Mouse (Mus musculus): ENCODE results near the gene Rpl36.

Gene Rpl36

DNA sequence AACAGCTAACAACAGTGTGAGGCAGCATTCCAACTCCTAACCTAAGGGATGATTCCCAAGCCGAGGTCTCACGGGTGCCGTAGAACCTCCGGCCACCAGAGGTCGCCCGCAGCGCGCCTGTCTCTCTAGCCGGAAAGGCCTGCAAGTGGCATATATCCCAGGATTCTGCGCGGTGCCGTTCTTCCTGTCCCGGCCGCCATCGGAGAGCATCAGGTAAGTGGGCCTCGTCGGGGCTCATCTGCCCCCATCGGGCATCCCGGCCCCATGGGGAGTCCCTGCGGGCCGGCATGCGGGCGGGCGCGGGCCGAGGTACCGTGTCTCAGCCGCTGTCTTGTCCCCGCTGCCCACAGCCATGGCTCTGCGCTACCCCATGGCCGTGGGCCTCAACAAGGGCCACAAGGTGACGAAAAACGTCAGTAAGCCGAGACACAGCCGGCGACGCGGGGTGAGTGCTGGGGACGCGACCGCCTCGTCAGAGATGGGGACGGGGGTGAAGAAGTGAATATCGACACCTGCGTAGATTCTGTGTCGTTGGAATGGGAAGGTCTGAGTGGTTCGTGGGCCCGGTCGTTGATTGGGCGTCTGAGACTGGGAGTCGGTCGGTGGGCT is at the start of gene Rpl36:
TSS of gene Rpl36 (plus strand) at position 181 of the 609 bp plus-strand sequence.
- peak; percentile 90 to 92 for DNase-seq

DNA sequence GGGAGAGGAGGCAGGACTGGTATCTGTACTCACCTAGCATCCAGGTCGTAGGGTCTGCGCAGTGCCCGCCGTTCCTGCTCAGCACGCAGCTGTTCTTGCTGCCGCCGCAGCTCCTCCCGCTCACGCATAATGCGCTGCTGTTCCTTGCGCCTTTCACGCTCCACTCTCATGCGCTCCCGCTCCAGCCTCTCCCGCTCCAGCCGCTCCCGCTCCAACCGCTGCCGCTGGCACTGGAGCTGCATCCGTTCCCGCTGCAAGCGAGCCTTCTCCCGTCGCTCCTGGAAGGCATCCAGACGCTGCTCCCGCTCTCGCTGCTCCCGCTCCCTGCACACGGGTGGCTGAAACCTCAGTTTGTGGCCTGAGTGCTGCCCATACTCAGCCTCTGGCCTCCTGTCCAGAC is 46.9 kb upstream of the Rpl36 start:
- DNase-seq = no peak

GRCm38 (mm10) chr17:56566918-56567317 is 46.3 kb upstream of the Rpl36 start:
- DNase-seq = no peak

GRCm38 (mm10) chr17:56567370-56567769 is 45.8 kb upstream of the Rpl36 start:
- no peak for DNase-seq

- no peak for DNase-seq
Measured at GRCm38 (mm10) chr17:56570287-56570686, 42.9 kb upstream of the Rpl36 start.

DNA sequence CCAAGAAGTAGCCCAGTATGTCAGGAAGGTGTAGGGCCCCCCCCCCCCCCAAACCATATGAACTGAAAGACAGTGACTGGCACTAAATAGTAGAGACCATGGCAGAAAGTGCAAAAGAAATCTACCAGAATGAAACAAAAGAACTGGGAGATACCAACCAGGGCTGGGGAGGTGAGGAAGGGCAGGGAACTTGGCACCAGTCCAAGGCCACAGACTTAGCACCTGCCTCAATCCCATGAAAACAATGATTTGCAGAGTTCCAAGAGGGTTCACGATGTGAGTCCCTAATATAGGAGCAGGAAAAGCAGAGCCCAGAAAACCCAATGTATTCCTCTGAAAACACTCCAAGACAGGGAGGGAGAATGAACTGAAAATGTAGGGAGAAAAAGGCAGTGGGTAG is 41.1 kb upstream of the Rpl36 start:
- no peak for DNase-seq

DNA sequence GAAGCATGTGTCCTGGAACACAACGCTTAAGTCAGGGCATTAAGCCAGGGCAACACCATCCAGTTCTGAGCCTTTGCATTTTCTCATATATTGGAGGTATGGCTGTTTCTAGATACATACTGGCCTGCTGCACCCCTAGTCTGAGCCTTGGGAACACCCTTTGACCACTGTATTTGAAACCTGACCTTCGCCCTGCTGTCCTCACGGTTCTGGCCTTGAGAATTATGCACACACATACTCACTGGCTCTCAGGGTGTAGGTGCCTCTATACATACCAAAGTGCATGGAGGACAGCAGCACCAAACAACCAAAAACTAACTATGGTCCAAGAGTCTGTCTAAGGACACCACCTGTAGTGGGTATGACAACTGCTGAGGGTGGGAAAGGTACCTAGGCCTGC is 40.3 kb upstream of the Rpl36 start:
- no peak for DNase-seq

DNA sequence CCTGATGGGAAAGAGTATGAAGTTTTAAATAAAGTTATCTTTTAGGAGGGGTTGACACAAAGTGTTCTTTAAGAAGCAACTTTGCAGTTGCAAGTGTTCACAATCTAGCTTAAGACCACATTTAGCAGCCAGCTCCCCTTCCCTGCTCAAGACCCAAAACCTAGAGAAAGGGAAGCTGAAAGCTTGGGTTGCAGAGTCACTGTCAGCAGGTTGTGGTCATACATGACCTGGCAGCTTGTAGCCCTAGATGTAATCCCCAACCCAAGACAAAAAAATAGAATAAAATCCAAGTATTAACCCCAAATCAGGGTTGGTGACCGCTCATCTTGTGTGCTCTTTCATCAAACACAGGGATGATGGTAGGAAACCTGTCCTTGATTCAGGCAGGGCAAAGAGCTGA is 30.1 kb upstream of the Rpl36 start:
- DNase-seq = no peak

DNA sequence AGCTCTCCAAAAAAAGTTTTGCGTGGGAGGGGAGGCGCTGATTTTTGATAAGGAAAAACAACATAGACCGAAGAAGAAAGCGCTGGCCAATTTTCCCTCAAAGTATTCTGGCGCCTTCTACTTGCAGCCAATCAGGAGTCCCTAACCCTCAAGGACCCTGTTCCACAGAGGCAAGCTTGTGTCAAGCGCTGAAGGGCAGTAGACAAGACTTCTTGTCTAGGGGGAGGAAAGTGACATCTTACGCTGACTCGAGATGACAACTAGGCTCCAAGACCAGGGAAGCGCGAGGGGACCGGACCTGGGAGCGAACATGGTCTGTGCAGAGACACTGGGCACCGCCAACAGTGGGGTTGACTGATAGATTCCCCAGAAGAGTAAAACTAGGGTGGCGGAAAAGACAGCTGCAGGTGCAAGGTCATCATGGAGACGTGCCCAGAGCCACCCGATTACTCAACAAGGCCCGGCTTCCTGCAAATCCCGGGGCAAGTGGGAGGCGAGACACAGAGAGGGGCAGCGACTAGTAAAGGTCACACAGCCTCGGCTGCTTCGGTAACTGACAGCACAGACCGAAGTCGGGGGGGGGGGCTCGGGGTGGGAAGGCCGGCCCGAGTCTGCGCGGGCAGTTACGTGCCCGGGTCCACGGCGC is 29.5 kb upstream of the Rpl36 start:
- DNase-seq = no peak

- peak; percentile 98 to 100 for DNase-seq
Measured at GRCm38 (mm10) chr17:56584257-56585130, 28.7 kb upstream of the Rpl36 start, which contains the start of the genes Safb2 and Safb. Gene Safb2 (minus strand): TSS chr17:56584585. Gene Safb (plus strand): TSS chr17:56584825.

- DNase-seq = no peak
Measured at GRCm38 (mm10) chr17:56585171-56585821, 27.9 kb upstream of the Rpl36 start.

- DNase-seq = no peak
Measured at GRCm38 (mm10) chr17:56587773-56588172, 25.4 kb upstream of the Rpl36 start.

DNA sequence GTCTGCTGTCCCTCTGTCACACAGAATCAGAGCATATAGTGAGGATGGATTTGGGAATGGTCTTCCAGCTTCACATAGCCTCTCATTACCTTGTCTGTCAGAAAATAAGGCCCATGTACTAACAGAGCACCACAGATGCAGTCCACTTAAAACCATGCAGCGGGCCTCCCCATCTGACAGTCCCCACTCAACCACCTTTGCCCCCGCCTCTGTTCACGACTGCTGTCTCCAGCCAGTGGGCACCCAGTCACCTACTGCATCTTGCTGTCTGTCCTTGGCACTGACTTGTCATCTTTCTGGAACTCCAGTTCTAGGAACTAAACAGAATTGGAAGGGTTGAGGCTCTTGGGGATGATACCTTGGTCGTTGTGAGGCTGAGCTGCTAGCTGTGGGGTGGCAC is 24.3 kb upstream of the Rpl36 start:
- no peak for DNase-seq

DNA sequence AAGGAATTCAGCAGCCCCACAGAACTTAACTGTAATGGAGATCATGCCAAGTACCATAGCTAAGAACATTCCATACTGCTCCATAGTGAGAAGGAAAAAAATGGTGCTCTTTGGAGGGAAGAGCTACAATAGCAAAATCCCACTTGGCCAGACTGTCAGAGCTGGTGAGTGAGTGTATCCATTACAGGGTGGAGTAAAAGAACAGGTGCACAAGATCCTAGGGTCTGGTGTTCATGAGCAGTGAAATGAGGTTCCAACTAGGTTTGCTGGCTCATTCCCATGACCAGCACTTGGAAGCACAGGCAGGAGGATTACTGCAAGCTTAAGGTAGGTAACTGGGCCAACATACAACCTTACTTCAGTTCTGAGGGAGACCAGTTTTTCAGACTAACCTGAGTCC is 20.7 kb upstream of the Rpl36 start:
- DNase-seq = no peak

DNA sequence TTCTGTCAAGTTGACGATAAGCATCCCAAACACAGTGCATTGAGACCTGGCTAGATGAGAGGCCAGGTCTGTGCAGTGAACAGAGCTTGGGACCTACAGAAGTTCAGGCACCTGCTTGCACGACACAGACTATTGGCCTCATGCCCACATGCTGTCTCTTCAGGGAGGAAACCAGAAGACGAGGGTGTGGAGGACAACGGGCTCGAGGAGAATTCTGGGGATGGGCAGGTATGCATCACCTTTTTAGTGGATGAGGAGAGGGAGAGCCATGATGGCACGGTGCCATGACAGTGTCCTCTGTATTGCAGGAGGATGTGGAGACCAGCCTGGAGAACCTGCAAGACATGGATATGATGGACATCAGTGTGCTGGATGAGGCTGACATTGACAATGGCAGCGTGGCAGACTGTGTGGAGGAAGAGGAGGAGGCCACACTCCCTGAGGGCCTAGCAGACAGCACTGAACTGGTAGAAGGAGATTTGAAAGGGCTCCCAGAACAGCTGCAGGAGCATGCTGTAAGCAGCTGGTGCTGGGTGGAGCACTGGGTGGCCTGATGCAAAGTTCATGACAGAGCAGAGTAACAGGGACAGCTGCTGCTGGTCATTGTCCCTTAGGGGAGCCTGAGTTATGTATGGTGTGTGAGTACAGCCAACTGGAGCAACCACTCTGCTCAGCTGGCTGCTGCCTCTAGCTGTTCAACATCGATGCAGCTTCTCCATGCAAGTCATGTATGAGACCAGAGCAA is 19.5 kb upstream of the Rpl36 start:
- DNase-seq = no peak

- no peak for DNase-seq
Measured at GRCm38 (mm10) chr17:56603186-56604069, 9.8 kb upstream of the Rpl36 start.

GRCm38 (mm10) chr17:56604070-56604380 is 9.2 kb upstream of the Rpl36 start:
- DNase-seq = no peak

- DNase-seq = no peak
Measured at GRCm38 (mm10) chr17:56604422-56604821, 8.8 kb upstream of the Rpl36 start.

DNA sequence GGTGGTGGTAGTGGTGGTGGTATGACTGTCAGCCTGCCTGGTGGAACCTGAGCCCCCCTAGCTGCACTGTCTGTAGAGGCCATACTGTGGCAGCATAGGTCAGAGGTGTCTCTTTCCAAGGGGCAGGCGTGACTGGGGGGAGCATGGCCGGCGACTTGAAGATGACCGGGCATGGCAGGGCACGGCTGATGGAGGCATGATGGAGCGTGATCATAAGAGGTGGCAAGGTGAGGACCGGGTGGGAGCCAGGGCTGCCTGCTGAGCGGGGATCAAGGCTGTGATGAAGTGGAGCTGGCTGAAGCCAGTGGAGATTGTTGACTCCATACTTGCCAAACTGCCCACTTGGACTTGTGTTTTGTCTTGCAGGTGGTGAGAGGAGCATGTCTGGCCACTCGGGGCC is 7.8 kb upstream of the Rpl36 start:
- no peak for DNase-seq

- DNase-seq = no peak
Measured at GRCm38 (mm10) chr17:56607521-56608062, 5.6 kb upstream of the Rpl36 start.

DNA sequence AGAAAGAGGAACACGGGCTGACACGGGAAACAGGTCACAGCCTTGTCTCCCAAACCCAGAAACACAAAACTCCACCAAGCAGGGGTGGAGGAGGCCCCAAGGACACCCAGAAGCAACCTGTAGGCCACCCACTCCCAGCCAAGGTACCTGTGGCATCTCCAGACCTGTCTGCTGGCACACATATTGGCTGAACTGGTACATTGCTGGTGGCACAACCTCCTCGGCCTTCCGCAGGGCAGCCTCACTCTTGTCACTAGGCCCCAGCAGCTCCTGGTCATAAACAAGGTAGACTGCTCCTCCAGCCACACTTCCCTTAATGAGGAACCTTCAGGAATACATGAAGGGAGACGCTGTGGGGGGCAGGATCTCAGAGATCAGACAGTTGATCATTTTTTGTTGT is 4.5 kb upstream of the Rpl36 start:
- DNase-seq = no peak
